Mouse (Mus musculus): ENCODE measurements around the gene Rnf44.
A peak's percentile ranks its signal among the peaks of the same experiment; 100 is the strongest.

DNA sequence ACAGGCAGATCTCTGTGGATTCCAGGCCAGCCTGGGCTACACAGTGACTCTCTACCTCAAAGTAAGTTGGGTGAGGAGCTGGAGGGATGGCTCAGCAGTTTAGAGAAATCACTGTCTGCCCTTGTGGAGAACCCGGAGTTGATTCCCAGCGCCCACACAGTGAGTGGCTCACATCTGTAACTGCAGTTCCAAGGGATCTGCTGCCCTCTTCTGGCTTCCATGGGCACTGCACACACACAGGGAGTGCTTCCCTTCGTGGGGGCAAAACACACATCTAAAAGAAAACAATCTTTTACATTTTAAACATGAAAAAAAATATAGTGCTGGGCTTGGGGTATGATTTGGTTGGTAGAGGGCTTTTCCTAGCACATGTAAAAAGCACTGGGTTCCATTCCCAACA is 29.4 kb upstream of the Rnf44 start:
- no peak for TF ChIP-seq POLR2A (IDR thresholded peaks at IDR 0.05; ENCODE audit: borderline replicate concordance, control insufficient read depth, low read depth, low read length)
- TF ChIP-seq CTCF (IDR thresholded peaks at IDR 0.05; ENCODE audit: control insufficient read depth, insufficient read depth, low read length) = peak; percentile 35; the same call in 1 of the 2 replicates
